Mouse (Mus musculus): ENCODE results near the gene Wdr92.

DNA sequence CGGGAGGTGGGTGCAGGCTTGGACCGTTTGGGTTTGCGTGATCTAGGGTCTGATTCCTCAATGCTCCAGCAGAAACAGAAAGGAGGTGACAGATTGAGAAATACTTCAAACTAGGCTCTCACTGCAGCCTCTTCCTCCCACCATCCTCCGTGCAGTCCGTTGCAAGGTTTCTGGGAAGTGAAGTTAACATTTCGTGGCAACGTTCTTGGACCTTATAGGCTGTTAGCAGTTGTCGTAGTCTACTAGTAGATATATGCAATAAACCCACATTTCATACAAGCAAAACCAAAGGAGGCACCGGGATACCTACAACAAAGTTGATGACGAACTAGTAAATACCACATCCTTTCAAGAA lies 30.2 kb downstream of the Wdr92 start:
- TF ChIP-seq POLR2A (IDR thresholded peaks at IDR 0.05; ENCODE audit: control insufficient read depth, low read depth, low read length): no peak
- TF ChIP-seq CTCF (IDR thresholded peaks at IDR 0.05; ENCODE audit: control insufficient read depth, insufficient read depth, insufficient replicate concordance, low read depth, low read length): no peak

All from testis, adult 2 months (tissue).